Mouse (Mus musculus) adrenal gland, postnatal 14 days (tissue): Measurements from ENCODE around the gene Limk1. TPM values are rescaled to one million over a fixed set of nuclear protein-coding genes. Genes with fewer than 3 reads are reported as not detected.
"Not testable (repeated sequence)": the region's sequence is repeated elsewhere in the genome, so short reads cannot be mapped to it uniquely, and the experiment has no call there.

Experiments
- DNase-seq: peaks from one replicate; pipeline ENCODE4 v3.0.0; 2021; ENCODE audit warnings: mixed read lengths
- total RNA-seq: library from RNA; stranded (reverse); gene quantifications from 2 replicates; pipeline ENCODE4 v1.2.3, GENCODE M21; 2021

Limk1 gene
- total RNA-seq, 1 experiment from 2014 or later = 17.9 TPM

GRCm38 (mm10) chr5:134677491-134677890 lies 10.9 kb downstream of the Limk1 start:
- DNase-seq = no peak

GRCm38 (mm10) chr5:134675956-134676759 lies 12.2 kb downstream of the Limk1 start:
- peak; percentile 90 for DNase-seq

- DNase-seq = no peak
Observed at GRCm38 (mm10) chr5:134674977-134675376, 13.4 kb downstream of the Limk1 start.

GRCm38 (mm10) chr5:134672611-134673010 lies 15.8 kb downstream of the Limk1 start:
- DNase-seq = no peak

- no peak for DNase-seq
Observed at GRCm38 (mm10) chr5:134672198-134672516, 16.2 kb downstream of the Limk1 start.

- no peak for DNase-seq
Observed at GRCm38 (mm10) chr5:134671335-134672197, 16.8 kb downstream of the Limk1 start.

- no peak for DNase-seq
Observed at GRCm38 (mm10) chr5:134669001-134669708, 19.2 kb downstream of the Limk1 start.

- DNase-seq = peak; percentile 55
Observed at GRCm38 (mm10) chr5:134668495-134668894, 19.9 kb downstream of the Limk1 start.

GRCm38 (mm10) chr5:134656708-134657107 lies 31.7 kb downstream of the Limk1 start:
- DNase-seq = no peak

GRCm38 (mm10) chr5:134652015-134652414 lies 36.4 kb downstream of the Limk1 start:
- DNase-seq = peak; percentile 66

GRCm38 (mm10) chr5:134650926-134651325 lies 37.5 kb downstream of the Limk1 start:
- DNase-seq = peak; percentile 77

GRCm38 (mm10) chr5:134648976-134649375 lies 39.4 kb downstream of the Limk1 start:
- DNase-seq = not testable (repeated sequence)

- DNase-seq = no peak
Observed at GRCm38 (mm10) chr5:134647394-134647793, 41.0 kb downstream of the Limk1 start.

- DNase-seq = no peak
Observed at GRCm38 (mm10) chr5:134646461-134646860, 41.9 kb downstream of the Limk1 start.

GRCm38 (mm10) chr5:134644643-134645118 lies 43.7 kb downstream of the Limk1 start:
- DNase-seq = peak; percentile 64

GRCm38 (mm10) chr5:134644121-134644520 lies 44.3 kb downstream of the Limk1 start:
- no peak for DNase-seq

GRCm38 (mm10) chr5:134640371-134640770 lies 48.0 kb downstream of the Limk1 start:
- no peak for DNase-seq

GRCm38 (mm10) chr5:134639269-134639682 lies 49.1 kb downstream of the Limk1 start, which contains the start of gene Eif4h:
TSS of gene Eif4h (minus strand) at chr5:134639490.
- peak; percentile 99 for DNase-seq

- peak; percentile 62 for DNase-seq
Observed at GRCm38 (mm10) chr5:134638461-134639268, 49.7 kb downstream of the Limk1 start.

GRCm38 (mm10) chr5:134637820-134638367 lies 50.5 kb downstream of the Limk1 start:
- DNase-seq = no peak

- DNase-seq = no peak
Observed at GRCm38 (mm10) chr5:134632841-134633240, 55.6 kb downstream of the Limk1 start.
